Mouse (Mus musculus): Measurements from ENCODE around the gene Utp20.

Gene Utp20

DNA sequence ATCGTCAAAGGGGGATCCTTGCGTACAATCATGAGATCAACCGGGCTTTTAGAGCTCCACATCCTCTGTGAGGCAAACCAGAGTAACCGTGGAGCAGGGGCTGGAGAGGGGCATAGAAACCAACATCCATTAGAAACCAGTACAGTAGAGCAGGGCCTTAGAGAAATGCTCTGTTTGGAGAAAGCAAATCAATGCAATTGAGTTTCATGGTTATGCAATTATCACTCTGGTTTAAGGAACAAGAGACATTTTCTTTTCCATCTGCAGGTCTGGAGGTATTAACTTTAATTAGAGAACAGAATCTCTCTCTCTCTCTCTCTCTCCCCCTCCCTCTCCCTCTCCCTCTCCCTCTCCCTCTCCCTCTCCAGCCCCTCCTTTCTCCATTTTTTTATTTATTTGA, 111.9 kb downstream of the Utp20 start:
- no peak for DNase-seq

DNA sequence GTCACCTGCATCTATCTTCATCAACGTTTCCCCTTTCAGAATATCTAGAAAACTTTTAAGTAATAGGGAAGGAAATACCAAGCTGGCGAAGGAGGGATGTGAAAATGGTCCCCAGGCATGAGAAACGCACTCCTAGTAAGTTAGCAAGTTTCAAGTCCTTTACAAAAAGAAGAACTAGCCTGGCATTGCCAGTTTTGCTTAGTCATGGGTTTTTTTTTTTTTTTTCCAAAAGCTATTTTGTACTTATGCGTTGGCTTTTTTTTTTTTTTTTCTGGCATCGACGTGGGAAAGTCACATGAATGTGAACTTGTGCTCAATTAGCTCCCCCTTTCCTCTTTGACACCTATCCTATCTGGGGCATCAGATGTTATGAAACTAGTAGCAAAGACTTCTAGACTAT, 114.2 kb downstream of the Utp20 start:
- no peak for DNase-seq

DNA sequence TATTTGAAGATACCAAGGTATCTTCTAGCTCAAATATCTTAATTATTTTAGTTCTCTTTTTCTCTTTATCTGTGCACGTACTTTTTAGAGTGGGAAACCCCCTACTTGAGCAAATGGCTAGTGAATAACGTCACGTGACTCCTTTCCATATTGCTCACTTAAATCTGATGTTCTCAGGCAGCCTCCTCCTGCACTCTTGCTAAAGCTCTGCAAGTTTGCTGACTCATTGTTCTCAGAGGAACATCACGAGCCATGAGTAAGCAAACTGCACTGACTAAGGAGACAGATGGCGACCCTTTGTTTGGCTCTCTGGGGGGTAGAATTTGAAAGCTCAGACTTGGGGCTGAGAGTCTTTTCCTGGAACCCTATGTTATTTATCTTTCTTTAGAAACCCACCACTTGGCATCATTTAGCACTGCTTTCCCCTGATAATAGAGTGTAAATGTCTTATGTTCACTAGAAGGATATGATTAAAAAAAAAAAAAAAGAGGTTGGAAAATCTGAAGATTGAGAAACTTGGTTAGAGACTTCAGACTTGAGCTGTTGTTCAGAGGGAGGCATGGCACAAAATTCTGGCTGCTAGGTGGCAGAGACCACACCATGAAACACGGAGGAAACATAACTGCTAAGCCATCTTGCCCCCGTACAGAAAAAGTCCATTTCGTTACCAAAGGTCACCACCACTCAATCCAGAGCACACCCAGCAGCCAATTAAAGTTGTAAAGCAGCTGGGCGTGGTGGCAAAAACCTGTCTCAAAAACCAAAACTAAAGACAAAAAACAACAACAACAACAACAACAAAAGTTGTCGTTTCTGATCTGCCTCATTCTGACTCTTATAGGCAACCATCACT, 117.7 kb downstream of the Utp20 start:
- DNase-seq: no peak

DNA sequence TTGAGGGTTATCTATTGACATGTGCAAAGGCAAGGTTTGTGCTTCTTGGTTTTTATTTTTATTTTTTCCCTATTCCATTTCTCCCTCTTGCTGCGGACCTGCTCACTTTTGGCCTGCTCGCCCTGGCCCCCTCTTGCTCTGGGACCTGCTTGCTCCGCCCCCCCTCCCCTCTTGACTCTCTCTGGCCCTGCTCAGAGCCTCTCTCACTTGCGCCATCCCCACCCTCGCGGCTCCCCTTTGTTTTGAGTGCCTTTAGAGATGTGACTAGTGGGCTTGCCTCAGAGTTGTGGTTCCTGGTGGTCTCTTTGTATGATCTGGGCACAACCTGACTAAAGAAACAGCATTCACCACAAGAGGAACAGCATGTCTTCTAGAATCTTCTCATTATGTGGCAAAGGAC, 125.7 kb downstream of the Utp20 start:
- no peak for DNase-seq

Measured in thymus, postnatal 14 days (tissue).